Mouse (Mus musculus): ENCODE results near the gene Ell3.

GRCm38 (mm10) chr2:121480498-121480897, 36.4 kb upstream of the Ell3 start:
- TF ChIP-seq POLR2A (IDR thresholded peaks at IDR 0.05; ENCODE audit: low read depth, low read length) (no peak), CTCF (conservative IDR thresholded peaks at IDR 0.05; ENCODE audit: insufficient read depth, insufficient read length, low read depth, low read length) (peak; percentile 78)

All from kidney, adult 2 months (tissue).